Mouse (Mus musculus) layer of hippocampus, postnatal 25 days (tissue): ENCODE measurements around the gene Eln. TPM values are rescaled to one million over a fixed set of nuclear protein-coding genes. Genes with fewer than 3 reads are reported as not detected.

Experiments used
- DNase-seq, 2 experiments: peaks; one replicate each; pipeline ENCODE4 v3.0.0; 2022; ENCODE audit warnings: mixed read lengths in 2 of 2, low spot score in 1 of 2; ENCODE audit errors: extremely low spot score in 1 of 2
- total RNA-seq, 2 experiments: library from RNA; stranded (reverse); gene quantifications; 2 replicates each; pipeline ENCODE4 v1.2.3; 2021

Eln gene
- total RNA-seq, 2 experiments from 2014 or later, result 15.8 to 17.5 TPM

- DNase-seq, result peak in 1 of 2 experiments; percentile 35
Observed at GRCm38 (mm10) chr5:134688086-134688717, 58.9 kb downstream of the Eln start, which contains the start of gene Limk1. Gene Limk1, minus strand, starts transcription at chr5:134688598.

- DNase-seq, result no peak
Observed at GRCm38 (mm10) chr5:134687187-134687586, 59.9 kb downstream of the Eln start.

DNA sequence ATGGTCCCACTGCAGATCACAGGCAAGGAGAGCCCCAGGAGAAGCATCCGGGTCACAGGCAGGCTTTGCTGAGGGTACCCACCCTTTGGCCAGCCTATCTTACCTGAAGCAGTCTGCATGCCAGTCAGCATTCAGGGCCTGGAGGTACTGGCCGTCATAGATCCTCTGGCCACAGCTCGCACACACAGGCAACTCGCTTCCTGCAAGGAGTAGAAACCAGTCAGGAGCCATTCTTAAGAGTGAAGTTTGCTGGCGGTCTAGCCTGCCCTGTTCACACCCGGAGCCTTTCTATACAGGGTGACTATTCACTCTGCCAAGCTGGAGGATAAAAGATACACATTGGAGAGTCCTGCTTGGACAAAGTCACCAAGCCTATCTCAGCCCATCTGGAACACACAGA lies 60.6 kb downstream of the Eln start:
- no peak for DNase-seq

DNA sequence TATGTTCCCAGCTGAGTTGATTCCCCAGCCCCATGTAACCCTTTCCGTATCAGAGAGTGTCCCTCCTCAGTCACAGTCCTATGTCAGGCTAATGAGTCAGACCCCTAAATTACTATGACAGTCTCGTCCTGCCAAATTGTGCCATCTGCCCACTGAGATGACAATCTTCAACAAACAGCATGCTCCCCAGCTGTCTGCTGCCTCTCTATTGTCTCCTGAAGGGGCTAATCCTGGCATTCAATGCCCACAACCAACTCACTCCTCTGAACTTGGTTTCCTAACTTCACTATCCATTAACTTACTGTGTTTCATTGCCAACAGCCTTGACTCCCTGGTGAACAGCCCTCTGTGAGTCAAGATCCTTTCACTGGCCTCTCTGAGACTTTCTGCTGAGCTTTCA lies 62.7 kb downstream of the Eln start:
- DNase-seq, result no peak

- no peak for DNase-seq
Observed at GRCm38 (mm10) chr5:134683813-134684212, 63.3 kb downstream of the Eln start.

- DNase-seq, result no peak
Observed at GRCm38 (mm10) chr5:134680238-134680637, 66.9 kb downstream of the Eln start.

GRCm38 (mm10) chr5:134678827-134679546 lies 68.1 kb downstream of the Eln start:
- DNase-seq, result no peak

- DNase-seq, result no peak
Observed at GRCm38 (mm10) chr5:134678031-134678430, 69.1 kb downstream of the Eln start.

DNA sequence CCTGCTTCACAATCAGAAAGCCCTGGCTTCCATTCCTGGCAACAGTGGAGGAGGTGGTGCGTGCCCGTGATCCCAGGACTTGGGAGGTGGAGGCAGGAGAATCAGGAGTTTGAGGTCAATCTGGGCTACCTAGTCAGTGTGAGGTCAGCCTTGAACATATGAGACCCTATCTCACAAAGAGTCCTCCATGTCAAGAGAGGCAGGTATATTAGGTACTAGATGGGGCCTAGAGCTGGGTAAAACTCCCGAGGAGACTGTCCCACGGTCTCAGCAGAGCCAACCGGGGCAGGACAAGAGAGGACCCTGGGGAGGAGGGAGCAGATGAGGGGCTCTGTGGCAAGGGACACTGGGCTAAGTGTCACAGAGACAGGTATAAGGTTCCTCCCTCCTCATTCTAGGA lies 69.6 kb downstream of the Eln start:
- DNase-seq, result no peak

DNA sequence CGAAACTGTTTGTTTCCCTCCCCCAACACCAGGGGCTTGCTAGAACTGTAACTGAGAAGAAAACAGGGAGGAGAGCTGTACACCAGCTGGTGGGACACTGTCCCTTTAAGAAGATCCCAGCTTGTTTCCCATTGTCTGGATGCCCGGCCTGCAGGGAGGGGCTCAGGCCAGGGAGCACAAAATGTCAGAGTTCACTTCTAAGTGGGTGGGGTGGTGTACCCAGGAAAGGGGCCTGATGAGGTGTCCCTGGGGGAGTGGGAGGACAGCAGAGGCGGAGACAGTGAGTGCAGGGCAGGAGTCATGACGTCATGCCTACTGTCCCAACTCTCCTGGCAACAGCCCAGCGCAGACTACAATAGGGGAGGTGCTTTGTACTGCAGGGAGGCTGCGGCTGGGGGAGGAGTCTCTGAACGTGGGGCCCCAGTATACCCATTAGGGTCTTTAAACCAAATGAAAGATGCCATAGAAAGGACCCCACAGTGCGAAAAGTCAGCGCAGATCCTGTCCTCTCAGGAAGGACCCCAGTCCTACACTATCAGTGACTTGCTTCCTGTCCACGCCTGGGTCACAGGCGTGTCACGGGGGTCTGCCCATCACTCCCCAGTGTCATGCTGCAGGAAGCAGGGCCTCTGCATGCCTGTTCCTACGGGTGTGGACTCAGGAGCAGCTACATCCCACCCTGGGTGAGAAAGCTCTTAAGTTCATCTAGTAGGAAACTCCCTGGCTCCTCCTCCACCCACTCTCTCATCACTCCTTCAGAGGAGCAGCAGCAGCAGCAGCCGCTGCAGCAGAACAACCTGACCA lies 71.0 kb downstream of the Eln start:
- peak in 1 of 2 experiments; percentile 40 for DNase-seq

DNA sequence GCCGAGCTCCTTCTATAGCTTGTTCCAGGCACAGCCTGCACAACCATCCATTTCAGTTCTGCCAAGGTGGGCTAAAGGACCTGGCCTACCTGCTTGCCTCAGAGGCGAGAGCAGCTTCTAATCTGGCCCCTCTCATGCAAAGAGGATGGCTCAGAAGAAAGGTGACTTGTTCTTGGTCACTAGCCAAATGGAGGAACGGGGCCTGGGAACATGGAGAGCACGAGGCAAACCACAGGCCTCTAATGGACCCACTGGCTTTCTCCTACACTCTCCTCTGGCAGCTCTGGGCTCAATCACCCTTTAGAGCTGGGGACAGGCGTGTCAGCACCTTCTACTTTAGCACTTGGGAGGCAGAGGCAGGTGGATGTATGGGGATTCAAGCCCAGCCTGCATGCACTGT lies 72.1 kb downstream of the Eln start:
- no peak for DNase-seq

DNA sequence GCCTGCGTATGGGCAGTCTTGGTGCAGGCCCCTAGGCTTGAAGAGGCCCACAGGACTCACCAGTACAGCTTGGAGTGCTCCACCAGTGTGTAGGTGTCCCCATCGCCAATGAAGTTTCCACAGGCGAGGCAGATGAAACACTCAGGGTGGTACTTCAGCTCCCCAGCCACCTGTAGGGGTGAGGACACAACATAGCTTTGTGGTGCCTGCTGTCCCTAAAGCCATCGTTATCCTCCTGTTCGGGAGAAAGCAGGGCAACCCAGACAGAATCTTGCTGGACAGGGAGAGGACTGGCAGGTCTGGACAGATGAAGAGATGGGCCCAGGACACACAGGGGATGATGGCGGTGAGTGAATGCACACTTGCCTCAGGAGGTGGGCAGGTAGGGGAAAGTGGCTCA lies 74.5 kb downstream of the Eln start:
- no peak for DNase-seq

DNA sequence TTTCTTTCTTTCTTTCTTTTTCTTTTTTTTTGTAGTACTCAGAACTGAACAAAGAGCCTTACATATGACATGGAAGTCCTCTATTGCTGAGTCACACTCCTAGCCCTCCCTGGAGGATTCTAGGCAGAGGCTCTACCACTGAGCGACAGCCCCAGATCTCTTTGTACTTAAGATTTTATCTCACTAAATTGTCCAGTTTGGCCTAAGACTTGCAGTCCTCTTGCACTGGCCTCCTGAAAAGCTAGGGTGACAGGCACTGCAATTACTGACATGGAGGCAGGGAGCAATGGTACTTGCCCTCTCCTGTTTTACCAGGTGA lies 75.0 kb downstream of the Eln start:
- DNase-seq, result no peak

DNA sequence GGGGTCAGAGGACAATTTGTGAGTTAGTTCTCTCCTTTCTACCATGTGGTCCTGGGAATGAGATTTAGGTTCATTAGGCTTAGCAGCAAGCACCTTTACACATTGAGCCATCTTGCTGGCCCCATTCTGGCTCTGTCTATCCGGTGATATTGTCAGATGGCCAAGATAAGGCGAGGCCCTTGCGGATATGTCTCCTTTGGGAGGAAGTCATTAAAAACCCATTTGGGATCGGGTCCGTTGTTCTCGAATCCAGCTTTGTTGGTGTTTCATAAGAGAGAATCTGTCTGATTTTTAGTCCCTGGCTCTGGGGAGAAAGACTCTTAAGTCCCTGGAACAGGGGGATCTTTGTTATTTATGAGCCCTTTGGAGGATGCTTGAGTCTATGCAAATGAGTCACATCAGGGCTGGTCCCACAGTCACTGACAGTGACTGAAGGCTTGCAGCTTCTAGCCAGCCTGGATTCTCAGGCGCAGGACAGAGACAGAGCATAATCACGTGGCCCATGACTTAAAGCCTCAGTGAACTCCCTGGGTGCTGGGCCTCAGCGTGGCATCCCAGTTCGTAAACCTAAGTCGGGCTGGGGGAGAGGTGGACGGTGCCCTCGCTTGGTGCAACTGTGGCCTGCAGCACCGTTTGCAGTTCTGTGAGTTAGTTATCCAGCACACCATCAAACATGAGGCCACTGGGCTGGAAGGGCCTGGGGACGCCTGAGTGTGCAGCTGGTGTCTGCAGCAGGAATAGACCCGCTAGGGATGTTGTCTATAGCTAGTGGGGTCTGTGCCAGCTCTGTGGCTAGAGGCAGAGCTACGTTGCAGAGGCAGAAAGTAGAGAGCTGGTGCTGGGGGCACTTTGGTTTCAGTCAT lies 75.6 kb downstream of the Eln start:
- no peak for DNase-seq

DNA sequence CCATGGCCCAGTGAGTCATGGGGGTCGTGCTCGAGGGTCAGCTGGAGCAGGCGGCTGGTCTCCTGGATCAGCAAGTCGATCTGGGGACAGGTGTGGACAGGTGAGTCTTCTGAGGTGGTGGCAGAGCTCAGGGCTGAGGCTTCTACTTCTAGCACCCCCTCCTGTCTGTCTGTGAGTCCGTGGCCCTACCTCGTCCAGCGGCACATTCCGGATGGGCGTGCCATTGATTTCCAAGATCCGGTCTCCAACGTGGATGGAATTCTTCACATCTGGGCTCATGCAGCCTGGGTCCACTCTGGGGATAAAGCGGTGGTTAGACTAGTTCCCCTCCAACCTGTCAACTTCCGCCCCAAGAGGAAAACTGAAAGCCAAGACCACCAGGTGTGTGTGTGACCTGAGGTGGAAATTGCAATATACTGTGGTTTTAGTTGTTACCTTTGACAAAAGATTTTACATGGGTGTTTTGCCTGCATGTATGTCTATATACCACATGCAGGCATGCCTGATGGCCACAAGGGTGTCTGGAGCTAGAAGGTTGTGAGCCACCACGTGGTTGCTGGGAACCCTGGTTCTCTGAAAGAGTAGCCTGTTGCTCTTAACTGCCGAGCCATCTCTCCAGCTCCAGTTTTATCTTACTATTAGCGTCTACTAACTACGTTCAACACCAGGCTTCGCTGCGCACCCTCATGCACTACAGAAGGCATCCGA lies 78.0 kb downstream of the Eln start:
- DNase-seq, result no peak

- DNase-seq, result peak in 1 of 2 experiments; percentile 51
Observed at GRCm38 (mm10) chr5:134668495-134668894, 78.6 kb downstream of the Eln start.

- no peak for DNase-seq
Observed at GRCm38 (mm10) chr5:134656708-134657107, 90.4 kb downstream of the Eln start.
